Mouse (Mus musculus) testis, adult 2 months (tissue): ENCODE measurements around the gene Mbd4.

Experiments
- CTCF ChIP-seq: fragments of 200-500 bp; IDR thresholded peaks from 2 replicates; pipeline ENCODE4 v1.5.1; 2012; ENCODE audit warnings: low read depth, mild to moderate bottlenecking, inconsistent platforms, low read length, moderate library complexity; ENCODE audit not compliant: control insufficient read depth, insufficient read depth, insufficient replicate concordance
- POLR2A ChIP-seq: fragments of 200-500 bp; IDR thresholded peaks from 2 replicates; pipeline ENCODE4 v1.6.1; 2012; ENCODE audit warnings: low read depth, mild to moderate bottlenecking, inconsistent platforms, low read length, moderate library complexity; ENCODE audit not compliant: control insufficient read depth

DNA sequence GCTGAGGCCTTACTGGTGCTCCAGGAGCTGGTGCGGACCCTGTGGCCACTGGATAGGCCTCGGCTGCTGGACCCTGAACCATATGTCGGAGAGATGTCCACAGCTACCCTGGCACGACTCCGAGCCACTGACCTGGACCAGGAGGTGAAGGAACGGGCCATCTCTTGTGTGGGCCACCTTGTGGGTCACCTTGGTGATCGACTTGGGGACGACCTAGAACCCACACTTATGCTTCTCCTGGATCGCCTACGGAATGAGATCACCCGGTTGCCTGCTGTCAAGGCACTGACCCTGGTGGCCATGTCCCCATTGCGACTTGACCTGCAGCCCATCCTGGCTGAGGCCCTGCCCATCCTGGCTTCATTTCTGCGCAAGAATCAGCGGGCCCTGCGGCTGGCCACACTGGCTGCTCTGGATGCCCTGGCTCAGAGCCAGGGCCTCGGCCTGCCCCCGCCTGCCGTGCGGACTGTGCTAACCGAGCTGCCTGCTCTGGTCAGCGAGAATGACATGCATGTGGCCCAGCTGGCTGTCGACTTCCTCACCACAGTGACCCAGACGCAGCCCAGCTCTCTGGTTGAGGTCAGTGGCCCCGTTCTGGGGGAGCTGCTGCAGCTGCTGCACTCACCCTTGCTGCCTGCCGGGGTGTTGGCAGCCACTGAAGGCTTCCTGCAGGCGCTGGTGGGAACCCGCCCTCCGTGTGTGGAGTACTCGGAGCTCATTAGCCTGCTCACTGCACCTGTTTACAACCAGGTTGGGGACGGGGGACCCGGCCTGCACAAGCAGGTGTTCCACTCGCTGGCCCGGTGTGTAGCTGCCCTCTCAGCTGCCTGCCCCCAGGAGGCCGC is 61.1 kb downstream of the Mbd4 start:
- no peak for TF ChIP-seq POLR2A
- TF ChIP-seq CTCF, result no peak
